Mouse (Mus musculus) A20 (cell line): Measurements from ENCODE around the gene Vmn1r167.
"Not testable (repeated sequence)": the region's sequence is repeated elsewhere in the genome, so short reads cannot be mapped to it uniquely, and the experiment has no call there.

Source experiments
- DNase-seq: peaks from one replicate; pipeline ENCODE4 v3.0.0-alpha.2; 2011; ENCODE audit warnings: low read depth, low spot score

Gene Vmn1r167

DNA sequence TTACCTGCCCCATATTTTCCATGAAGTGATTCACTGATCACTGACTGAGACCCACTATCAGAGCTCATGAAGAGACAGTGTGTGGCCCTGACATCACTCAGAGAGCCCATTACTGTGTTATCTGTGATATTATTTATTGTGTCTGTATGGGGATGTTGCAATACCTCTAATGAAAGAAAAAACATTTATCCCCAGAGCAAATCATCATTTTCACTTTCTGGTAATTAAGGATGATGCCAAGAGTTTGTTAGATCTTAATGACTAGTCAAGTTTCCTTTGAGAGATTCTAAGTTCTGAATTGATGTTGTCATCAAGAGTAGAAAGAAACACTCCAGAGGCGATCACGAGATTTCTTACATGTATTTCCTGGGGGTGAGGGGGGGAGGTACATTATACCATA, at the start of gene Vmn1r167:
TSS of gene Vmn1r167 (minus strand) at position 101 of the 400 bp plus-strand sequence.
- not testable (repeated sequence) for DNase-seq

DNA sequence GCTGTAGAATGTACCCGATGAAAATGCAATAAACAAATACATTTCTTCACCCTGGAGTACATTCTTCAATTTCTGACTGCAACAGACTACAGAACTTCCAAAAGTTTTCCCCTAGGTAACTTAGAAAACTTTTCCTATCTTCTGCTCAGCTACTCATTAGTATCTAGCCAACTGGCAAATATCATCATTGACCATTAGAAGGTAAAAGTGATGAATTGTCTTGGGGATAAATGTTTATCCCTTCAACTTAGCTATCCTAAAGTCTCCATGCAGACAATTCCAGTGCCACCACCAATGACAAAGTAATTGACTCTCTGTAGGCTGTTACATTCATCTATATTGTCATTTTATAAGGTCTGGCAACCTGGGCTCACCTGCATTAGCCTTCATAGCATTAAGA, 32.4 kb upstream of the Vmn1r167 start, which contains the start of gene Vmn1r168:
TSS of gene Vmn1r168 (plus strand) at position 301 of the 400 bp plus-strand sequence.
- DNase-seq = not testable (repeated sequence)

DNA sequence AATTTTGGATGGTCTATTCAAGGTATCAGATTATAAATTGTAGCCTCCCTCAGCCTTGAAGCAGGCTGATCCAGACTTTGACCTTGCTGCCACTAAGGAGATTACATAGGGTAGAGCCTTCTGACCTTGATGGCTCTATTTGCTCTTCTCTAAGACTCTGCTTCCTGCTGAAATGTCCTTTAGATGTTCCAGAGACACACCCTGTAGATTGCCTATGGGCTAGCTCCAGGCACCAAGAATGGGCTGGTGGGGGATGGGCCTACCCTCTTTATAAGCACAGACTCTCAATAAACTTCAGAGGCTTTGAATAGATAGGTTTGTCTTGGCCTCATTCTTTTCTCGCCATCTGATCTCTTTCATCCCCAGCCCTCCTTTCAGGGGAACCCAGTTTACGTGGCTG, 34.1 kb downstream of the Vmn1r167 start:
- not testable (repeated sequence) for DNase-seq

DNA sequence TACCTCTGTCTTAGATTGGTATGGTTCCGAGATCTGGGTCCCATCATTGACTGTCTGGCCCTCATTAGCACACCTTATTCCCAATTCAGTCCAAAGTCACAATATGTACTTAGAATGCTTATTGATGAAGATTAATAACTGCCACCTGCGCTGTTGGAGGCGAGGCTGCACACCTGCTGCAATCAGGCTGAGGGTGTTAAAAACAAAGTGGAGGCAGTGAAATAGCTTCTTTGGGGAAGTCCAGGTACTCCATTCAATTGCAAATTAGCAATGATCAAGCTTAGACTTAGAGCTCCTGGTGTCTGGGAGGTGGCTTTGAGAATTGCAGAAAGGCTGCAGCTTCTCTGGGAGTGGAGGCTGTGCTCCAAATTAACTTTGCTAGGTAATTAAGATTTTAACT, 36.2 kb downstream of the Vmn1r167 start:
- not testable (repeated sequence) for DNase-seq

DNA sequence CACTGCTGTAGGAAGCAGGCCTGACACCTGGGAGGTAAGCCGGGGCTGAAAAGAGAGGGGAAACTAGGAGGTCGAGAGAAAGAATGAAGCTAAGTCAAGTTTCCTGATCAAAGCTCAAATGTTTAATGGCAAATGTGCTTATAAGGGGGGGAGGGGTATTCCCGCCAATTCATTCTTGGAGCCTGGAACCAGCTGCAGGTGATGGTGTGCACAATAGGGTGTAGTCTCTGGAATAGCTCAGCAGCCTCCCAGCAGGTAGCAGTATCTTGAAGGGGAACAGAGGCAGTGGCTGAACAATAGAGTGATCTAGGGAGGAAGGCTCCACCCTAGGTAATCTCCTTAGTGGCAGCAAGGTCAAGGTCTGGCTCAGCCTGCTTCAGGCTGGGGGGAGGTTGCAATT, 36.8 kb downstream of the Vmn1r167 start:
- not testable (repeated sequence) for DNase-seq
